Mouse (Mus musculus) right cerebral cortex, adult 18-20 months (tissue): ENCODE measurements around the gene Gm15093.
"Not testable (repeated sequence)": the region's sequence is repeated elsewhere in the genome, so short reads cannot be mapped to it uniquely, and the experiment has no call there.

ENCODE experiments used
- DNase-seq: peaks from one replicate; pipeline ENCODE4 v3.0.0; 2022; ENCODE audit warnings: mixed read lengths

Gene Gm15093

GRCm38 (mm10) chrX:149272077-149272476 lies at the start of gene Gm15093:
Gene Gm15093, plus strand, starts transcription at chrX:149272377.
- not testable (repeated sequence) for DNase-seq
